Mouse (Mus musculus): ENCODE data around the gene Zfp644. TPM values are rescaled to one million over a fixed set of nuclear protein-coding genes. Genes with fewer than 3 reads are reported as not detected.
"Not testable (repeated sequence)": the region's sequence is repeated elsewhere in the genome, so short reads cannot be mapped to it uniquely, and the experiment has no call there.

Zfp644 gene
- total RNA-seq (2021): 10 to 100 TPM; 55.4 to 68.1 TPM
- long read RNA-seq, experiment 1, full-length matches to known transcripts: 3 of 8 reads
- long read RNA-seq, experiment 1, partial matches to known transcripts: 1 of 8 reads
- long read RNA-seq, experiment 1, other reads (novel, unspliced or antisense): 4 of 8 reads
- long read RNA-seq, experiment 2, partial matches to known transcripts: 1 of 12 reads
- long read RNA-seq, experiment 2, other reads (novel, unspliced or antisense): 7 of 12 reads

DNA sequence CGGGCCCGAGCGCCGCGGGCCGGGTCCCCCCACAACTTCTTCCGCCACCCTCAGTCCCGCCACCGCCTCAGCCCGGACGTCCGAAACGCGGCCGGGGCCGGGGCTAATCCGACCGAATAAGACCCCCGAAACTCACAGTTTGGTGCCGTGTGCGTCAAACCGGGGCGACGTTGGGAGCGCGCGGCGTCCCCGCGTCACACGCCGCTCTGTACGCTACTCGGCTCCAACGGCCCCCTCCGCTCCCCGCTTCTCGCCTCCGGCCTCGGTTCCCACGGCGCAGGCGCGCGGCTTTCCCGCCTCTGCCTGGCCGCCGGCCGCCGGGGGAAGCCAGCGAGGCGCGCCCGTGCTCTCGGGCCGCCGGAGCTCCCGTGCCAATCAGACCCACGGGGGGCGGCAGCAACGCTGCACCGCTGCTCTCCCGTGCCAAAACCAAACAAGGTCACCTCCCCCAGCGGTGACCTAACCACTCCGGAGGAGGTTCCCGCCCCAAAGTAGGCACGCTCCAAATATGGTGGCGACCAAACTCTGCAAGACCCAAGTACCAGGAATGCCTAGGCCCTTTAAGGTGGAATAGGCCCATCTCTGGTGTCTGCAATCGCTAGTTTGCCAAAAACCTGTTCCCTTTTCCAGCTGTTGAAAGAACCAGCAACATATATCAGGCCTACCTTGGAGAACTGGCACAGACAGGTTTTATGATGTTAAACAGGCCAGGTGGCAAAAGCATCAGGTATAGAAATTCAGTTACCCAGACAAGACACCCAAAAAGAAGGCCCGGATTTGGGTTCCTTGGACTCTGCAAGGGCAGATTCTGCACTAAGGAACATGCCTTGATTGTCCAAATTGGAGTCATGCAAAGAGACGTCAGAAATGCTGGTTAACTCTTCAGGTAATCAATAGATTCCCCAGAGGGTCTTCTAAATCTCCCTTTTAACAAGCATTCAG, at the start of gene Zfp644:
TSS of gene Zfp644 (minus strand) at position 892 of the 942 bp plus-strand sequence.
- DNase-seq (ENCODE audit: low spot score in 2 of 2): peak; percentile 81 to 84

DNA sequence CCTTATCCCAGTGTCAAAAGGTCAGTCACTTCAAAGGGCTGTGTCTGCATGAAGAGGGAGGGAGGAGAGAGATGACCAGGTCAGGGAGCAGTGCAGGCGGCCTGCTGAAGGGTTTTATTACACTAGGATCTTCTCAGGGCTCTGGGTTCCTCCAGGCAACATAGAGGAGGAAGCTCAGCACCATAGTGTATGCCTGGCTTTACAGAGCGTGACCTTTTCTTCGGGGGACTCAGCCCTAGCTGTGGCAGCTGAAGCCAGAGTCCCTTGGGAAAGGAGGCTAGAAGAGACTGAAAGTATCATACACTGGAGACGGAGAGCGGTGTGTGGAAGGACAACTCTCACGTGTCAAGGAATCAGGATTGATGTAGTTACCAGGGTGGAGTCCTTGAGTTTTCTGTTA, 42.6 kb upstream of the Zfp644 start:
- no peak for DNase-seq (ENCODE audit: low spot score in 2 of 2)

DNA sequence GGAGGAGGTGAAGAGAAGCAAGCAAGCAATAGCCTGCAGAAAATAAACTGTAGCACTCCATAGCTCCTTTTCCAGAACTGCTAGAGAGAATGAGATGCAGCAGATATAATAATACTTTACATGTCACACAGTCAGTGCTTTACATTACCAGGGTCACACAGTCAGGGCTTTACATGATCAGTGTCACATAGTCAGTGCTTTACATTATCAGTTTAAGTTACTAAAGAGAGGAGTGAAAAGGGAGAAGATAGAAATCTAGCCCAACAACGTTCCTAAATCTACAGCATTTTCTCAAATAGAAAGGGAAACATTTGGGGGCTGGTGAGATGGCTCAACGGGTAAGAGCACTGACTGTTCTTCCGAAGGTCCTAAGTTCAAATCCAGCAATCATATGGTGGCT, 26.4 kb upstream of the Zfp644 start:
- no peak for DNase-seq (ENCODE audit: low spot score in 2 of 2)

DNA sequence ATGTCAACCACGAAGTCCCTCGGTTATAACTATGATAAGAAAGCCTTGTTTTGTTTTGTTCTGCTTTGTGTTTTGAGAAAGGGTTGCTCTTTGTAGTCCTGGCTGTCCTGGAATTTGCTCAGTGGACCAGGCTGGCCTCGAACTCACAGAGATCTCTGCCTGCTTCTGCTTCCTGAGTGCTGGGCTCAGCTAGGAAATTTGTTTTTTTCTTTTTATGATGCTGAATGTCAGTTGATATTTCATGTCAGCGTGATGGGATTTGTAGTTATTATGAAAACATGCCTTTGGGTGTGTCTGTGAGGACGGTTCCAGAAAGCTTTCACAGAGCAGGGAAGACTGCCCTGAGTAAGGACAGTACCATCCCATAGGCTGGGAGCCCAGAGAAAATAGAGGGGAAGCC, 25.7 kb upstream of the Zfp644 start:
- no peak for DNase-seq (ENCODE audit: low spot score in 2 of 2)

DNA sequence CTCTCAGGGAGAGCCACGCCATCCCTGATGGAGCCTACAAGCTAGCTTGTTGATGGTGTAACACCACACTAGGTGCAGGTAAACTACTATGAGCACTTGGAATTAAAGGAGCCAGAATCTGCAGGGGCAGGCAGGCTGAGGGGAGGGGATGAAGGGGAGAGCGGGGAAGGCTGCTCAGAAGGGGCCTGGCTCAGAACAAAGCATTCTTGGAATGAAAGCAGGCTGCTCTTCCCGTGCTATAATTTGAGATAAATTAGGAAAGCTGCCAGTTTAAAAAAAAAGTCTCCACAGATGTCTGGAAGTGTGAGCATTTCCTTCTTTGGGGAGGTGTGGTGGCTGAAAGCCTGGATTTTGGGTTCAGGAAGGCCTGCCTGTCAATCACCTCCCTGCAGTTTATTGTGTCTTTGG, 14.8 kb upstream of the Zfp644 start:
- DNase-seq (ENCODE audit: low spot score in 2 of 2): no peak

DNA sequence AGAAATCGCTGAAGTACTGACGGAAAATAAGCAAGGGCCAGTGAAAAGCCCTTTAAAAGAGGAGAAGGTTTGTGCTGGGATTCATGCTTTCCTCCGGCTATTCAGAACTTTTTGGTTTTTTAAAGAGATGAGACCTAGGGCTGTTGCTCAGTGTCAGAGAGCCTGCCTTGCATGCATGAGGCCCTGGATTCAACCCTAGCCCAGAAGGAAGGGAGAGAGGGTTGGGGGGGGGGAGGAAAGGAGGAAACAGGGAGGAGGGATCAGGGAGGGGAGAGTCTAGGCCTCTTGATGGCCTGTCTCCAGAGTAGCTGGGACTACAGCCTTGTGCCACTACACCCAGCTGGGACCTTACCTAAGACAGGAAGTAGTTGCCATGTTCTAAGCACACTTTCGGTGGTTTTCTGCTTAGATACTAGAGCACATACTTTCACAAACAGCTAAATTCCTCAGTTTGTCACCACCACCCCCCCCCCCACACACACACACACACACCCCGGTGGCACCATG, 14.2 kb upstream of the Zfp644 start:
- DNase-seq (ENCODE audit: low spot score in 2 of 2): no peak

DNA sequence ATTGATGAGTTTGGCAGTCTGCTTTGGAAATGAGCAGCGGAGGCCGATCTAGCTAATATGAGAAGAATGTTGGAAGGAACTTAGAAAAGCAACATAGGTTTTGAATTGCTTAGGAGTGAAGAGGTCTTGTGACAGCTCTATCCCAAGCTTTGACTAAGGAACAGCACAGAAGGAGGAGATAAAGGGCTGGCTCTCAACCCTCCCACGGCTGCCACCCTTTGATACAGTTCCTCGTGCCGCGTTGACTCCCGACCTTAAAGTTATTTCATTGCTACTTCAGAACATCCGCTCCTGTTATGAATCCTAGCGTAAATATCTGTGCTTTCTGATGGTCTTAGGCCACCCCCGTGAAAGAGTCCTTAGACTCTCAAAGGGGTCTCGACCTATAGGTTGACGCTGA, 13.5 kb upstream of the Zfp644 start:
- no peak for DNase-seq (ENCODE audit: low spot score in 2 of 2)

DNA sequence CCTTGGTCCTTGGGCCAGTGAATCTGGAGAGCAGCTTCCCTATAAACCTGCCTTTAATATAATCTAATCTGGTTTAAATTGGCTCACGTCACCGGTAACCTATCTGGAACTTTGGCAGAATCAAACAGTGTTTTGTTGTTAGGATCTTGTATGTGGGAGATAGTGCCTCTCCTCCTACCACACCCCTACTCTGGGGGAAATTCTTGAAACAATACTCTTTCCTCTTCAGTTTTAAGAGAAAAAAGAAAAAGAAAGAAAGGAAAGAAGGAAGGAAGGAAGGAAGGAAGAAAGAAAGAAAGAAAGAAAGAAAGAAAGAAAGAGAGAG, 13.0 kb upstream of the Zfp644 start:
- no peak for DNase-seq (ENCODE audit: low spot score in 2 of 2)

DNA sequence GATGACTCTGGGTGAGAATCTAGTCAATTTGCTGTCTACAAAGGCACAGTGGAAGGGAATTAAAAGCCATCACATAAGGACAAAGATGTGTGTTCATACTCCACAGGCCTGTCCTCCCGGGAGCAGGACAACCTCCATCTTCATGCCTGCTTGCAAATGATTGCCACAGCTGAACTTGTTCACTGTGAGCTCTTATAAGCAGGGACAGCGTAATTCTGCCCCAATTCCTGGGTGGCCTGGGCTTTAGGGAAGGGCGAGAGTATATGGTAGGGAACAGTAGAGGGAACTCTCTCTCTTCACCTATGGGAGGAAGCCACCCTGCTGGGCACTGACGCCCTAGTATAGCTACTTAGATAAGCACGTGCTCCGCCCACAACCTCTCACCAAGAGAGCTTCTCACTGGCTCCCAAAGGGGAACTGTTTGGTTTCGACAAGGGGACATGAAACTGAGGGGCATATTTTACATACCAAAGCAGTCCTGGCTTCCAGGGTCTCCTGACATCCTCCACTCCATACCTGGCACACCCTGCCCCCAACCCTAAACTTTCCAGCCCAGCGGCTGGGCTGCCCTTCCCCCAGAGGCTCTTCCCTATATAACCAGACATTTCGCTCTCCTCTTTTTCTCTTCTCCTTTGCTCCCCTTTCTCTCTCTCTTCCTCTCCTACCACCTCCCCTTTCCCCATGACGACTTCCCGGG, 12.4 kb upstream of the Zfp644 start:
- DNase-seq (ENCODE audit: low spot score in 2 of 2): no peak

DNA sequence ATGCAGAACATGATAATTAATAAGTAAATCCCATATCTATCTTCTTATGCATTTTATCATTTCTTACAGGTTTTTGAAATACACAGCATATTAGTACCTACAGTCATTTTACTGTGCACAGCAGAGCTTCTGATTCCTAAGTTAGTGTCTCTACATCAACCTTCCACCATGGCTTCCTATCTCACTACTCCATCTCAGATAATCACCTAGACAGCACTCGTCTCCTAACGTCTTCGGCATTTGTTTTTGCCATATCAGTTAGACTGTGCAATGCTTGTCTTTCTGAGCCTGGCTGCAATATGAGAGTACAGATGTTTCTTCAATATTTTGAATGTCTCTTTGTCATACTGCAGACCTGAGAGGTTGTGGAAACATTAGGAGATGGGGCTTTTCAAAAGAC, 9.3 kb upstream of the Zfp644 start:
- no peak for DNase-seq (ENCODE audit: low spot score in 2 of 2)

DNA sequence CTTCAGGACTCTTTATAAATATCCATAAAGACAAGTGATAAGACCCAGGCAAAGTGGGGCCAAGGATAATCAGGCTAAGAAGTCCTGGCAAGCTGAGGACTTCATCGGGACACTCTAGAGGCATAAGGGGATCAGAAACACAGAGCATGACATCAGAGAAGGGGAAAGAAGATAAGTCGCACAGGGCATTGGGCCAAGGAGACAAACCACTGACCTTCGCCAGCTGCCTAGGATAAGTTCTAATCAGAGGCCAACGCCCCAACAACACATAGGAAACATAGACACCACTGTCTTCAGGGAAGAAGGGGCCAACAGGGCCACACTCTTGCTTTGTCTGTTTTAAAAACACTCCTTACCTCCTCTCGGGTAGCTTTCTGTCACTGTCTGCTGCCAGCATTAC, 8.1 kb upstream of the Zfp644 start:
- DNase-seq (ENCODE audit: low spot score in 2 of 2): no peak

DNA sequence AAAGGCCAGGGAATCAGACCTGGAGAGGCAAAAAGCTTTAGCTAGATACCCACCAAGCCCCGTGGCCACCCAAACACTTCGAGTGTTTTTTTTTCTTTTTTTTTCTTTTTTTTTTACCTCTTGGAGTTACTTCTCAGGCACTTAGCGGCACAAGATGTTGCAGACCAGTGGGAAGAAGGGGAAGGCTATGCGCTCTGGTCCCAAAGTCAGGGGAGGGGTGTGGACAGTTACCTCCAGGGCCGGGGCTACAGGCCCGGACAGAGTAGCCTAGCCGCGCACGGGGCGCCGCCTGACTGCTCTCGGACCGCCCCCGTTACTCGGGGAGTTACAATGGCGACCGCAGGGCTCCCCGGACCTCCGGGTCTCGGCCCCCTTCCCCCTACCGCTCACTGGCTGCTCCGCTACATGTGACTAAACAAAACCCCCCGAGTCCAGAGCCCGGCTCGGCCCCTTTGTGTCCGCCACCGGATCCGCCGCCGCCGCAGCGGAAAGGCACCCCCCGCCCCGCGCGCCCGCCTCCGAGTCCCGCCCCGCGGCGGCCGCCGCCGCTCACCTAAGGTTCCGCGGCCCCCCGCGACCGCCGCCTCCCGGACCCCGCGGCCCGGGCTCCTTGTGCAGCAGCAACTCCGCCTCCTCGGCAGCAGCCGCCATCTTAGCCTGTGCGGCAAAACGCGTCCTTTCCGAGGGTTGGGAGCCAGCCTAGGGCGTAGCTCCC, 1.2 kb downstream of the Zfp644 start:
- peak; percentile 68 to 72 for DNase-seq (ENCODE audit: low spot score in 2 of 2)

DNA sequence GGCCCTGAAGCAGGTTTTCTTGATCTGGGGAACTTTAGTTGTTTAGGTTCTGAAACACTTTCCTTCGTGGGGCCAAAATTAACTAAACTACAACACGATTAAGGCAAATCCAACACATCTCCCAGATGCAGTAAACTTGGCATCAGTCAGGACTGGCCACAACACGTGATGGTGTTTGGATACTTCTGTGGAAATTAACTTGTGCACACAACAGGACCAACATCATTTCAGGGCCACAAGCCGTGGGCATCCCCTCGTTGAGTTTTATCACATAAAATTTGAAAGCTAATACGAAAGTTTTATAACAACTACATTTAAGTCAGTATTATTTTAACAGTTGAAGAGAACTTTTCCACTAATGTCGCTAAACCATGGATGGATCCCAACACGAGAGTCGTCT, 1.9 kb downstream of the Zfp644 start:
- no peak for DNase-seq (ENCODE audit: low spot score in 2 of 2)

DNA sequence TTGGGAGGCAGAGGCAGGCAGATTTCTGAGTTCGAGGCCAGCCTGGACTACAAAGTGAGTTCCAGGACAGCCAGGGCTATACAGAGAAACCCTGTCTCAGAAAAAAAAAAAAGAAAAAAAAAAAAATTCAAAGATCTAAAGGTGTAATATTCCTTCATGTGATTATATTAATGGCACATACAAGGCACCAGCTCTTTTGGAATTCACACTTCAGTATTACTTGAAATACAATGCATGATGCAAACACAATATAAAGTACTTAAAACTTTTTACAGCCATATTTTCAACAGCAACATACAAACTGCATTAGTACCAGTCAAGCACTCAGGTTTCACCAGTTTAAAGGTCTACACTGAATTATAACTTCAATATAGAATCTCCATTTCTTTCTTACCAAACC, 2.4 kb downstream of the Zfp644 start:
- no peak for DNase-seq (ENCODE audit: low spot score in 2 of 2)

DNA sequence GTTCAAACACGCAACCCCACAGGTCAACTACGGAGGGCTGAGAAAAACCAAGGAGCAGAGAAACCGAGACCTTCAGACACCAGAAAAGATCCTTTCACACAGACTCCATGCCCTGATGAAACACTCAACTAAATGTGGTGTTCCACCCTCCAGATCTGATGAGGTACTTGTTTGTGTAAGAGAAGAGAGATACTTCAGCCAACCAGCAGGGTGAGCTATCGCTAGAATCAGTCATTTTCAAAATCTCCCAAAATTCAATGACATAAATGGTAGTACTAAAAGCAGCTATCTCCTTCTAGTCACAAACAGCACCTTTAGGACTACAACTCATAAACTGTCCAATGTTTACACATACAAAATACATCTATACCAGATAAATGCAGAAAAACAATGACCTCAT, 4.1 kb downstream of the Zfp644 start:
- DNase-seq (ENCODE audit: low spot score in 2 of 2): no peak

DNA sequence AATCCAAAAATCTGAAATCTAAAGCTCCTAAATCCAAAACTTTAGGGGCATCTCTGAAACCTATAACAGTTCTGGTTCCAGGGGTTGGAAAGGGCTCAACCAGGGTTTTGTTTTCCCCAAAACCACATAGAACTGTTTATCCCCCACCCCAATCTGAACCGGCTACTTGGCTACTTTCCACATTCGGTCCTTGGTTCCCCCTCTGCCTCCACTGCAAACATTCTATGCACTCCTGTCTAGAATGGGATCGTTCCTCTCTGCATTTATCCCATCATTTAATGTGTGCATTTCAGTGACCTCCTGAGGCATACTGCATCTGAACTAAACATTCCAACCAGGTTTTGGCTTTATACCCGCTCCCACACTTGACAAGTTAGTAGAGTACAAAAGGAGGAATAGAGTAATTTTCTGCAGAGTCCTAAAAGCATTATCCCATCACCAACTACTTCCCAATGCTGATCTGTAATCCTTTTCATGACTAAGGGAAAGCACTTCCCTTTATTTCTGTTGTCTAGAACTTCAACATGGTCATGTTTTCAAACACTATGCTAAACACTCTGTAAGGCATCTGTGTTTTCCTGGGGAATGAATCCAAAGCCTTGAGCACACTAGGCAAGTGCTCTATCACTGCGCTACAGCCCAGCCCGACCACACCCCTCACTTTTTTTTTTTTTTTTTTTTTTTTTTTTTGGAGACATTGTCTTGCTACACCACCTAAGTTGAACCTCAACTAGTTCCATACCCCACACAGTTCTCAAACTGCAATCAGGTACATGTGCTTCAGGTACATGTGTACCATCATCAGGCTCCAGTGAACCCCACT, 16.2 kb downstream of the Zfp644 start:
- DNase-seq (ENCODE audit: low spot score in 2 of 2): no peak

DNA sequence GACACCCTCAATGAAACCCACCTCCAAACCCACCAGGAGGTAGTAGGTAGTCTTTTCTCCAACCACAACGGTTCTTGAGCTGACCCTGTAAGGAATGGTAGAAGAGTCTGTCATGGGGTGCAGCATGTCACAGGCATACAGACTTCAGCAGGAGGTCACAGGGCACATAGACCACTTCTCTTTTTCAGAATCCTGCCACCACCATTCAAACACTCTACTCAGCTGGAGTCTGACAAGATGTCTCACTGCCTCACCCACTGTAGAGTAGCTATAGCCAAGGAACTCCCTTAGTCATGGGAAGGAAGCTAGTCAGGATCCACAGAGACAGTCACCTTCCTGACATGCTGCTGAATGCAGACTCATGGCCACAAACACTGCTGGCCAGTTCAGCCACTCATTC, 17.4 kb downstream of the Zfp644 start:
- DNase-seq (ENCODE audit: low spot score in 2 of 2): no peak

DNA sequence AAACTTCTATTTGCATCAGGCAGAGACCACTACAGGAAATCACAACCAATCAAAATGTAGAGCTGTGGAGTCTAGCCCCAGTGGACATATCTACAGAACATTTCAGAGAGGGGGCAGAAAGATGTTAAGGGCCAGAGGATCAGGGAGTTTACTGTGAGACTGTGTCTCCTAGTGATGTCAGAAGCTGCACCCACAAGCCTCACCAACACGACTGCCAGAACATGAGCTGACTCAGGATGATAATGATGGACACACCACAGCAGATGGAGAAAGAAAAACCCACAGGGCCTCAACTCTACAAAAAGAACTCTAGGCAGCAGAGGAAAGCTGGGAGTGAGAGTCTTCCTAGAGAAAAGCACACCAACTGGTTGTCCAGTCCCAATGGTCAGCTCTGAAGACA, 18.3 kb downstream of the Zfp644 start:
- not testable (repeated sequence) for DNase-seq (ENCODE audit: low spot score in 2 of 2)

DNA sequence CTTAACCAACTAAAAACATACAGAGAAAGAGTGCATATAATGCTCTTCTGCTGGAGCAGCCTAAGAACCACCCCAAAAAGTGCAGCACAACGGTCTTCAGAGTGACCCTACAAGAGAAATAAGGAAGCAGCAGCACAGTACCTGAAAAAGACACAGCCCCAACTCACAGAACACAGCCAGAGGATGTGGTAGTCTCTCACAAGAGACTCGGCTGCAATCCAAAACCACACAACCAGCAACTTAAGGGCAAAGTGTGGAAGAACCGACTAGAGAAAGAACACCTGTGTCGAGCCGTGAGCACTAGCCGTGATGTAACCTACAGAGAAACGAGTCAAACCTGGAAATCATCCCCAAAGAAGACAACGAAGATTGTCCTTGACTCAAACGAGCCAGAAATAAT, 20.3 kb downstream of the Zfp644 start:
- no peak for DNase-seq (ENCODE audit: low spot score in 2 of 2)

DNA sequence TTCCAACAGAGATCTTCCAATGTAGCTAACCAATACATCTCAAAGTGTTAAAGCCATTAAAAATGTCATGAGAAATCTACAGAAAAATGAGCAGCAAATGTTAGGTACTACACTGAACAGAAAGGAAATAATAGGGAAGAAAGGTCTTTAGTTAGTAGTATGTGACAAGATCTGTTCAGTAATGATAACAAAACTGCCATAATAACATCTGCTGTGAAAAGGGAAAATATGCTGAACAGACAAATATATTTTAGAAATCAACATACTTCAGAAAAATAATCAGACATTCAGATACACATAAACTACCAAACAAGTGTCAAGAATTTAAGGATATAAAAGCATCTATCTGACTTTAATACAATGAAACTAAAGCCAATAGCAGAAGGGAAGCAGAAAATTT, 24.5 kb downstream of the Zfp644 start:
- no peak for DNase-seq (ENCODE audit: low spot score in 2 of 2)
